Mouse (Mus musculus) heart, embryonic 10.5 days (tissue): ENCODE measurements around the gene Chpf2. TPM values are rescaled to one million over a fixed set of nuclear protein-coding genes. Genes with fewer than 3 reads are reported as not detected.

Experiments
- DNase-seq: peaks from one replicate; pipeline ENCODE4 v3.0.0-alpha.2; 2017; ENCODE audit warnings: low spot score
- H3K27ac ChIP-seq: fragments of 300-500 bp; sonication (generic); 2 replicates; pipeline ENCODE4 v1.5.1; 2016; ENCODE audit warnings: mild to moderate bottlenecking
- H3K27me3 ChIP-seq: fragments of 300-500 bp; sonication (generic); 2 replicates; pipeline ENCODE4 v1.6.1; 2016; ENCODE audit warnings: mild to moderate bottlenecking; ENCODE audit not compliant: poor library complexity, insufficient read depth, severe bottlenecking
- H3K36me3 ChIP-seq: fragments of 300-500 bp; sonication (generic); 2 replicates; pipeline ENCODE4 v1.6.1; 2016; ENCODE audit warnings: mild to moderate bottlenecking, moderate library complexity
- H3K4me1 ChIP-seq: fragments of 300-500 bp; sonication (generic); 2 replicates; pipeline ENCODE4 v1.6.1; 2016; ENCODE audit warnings: mild to moderate bottlenecking
- H3K4me3 ChIP-seq: fragments of 300-500 bp; sonication (generic); 2 replicates; pipeline ENCODE4 v1.5.1; 2016; ENCODE audit warnings: mild to moderate bottlenecking, moderate library complexity
- H3K9me3 ChIP-seq: fragments of 300-500 bp; sonication (generic); 2 replicates; pipeline ENCODE4 v1.6.1; 2016; ENCODE audit warnings: mild to moderate bottlenecking, moderate library complexity
- WGBS: fragments of 180-500 bp; shearing (Covaris S2); methylation state at CpG from one replicate; pipeline ENCODE4 v1.1.7; 2016; 5-methylcytosine and 5-hydroxymethylcytosine counted together
- polyA plus RNA-seq: library from polyadenylated mRNA; unstranded; fragments of >200 nt; fragmentation: Nextera tagmentation; extraction: Ambion mirVana; gene quantifications from 2 replicates; pipeline ENCODE4 v1.2.1, GENCODE M21; 2016

The Chpf2 gene
- polyA plus RNA-seq, 1 experiment from 2014 or later = 19.1 TPM

DNA sequence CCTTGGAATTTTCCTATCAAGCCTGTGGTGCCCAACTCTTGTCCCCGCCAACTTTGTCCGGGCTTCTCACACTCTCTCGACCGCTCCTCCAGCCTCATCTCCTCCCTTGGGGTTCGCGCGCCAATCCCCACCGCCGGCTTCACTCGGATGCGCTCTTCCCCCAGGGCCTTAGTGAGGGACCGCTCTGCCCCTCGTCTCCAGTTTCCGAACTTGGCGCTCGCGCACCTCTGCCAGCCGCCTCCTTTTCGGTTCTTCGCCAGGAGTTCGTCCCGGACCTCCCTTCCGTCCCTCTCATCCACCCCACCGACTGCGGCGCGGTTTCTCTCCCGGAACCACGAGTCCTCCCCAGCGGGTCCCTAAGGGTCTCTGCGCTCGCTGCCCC lies 9.7 kb upstream of the Chpf2 start:
- Histone ChIP-seq H3K4me1 (peaks cover 14% of the 10 kb centered on the region), H3K36me3 (peaks cover 35% of the 10 kb centered on the region), H3K27me3 (no peaks in the 10 kb centered on the region), H3K9me3 (no peaks in the 10 kb centered on the region), H3K27ac (peak overlapping the region; percentile 90), H3K4me3 (peak overlapping the region; percentile 83)
- WGBS = under 1% methylated on average over 32 of the region's 32 CpGs
- DNase-seq = no peak

DNA sequence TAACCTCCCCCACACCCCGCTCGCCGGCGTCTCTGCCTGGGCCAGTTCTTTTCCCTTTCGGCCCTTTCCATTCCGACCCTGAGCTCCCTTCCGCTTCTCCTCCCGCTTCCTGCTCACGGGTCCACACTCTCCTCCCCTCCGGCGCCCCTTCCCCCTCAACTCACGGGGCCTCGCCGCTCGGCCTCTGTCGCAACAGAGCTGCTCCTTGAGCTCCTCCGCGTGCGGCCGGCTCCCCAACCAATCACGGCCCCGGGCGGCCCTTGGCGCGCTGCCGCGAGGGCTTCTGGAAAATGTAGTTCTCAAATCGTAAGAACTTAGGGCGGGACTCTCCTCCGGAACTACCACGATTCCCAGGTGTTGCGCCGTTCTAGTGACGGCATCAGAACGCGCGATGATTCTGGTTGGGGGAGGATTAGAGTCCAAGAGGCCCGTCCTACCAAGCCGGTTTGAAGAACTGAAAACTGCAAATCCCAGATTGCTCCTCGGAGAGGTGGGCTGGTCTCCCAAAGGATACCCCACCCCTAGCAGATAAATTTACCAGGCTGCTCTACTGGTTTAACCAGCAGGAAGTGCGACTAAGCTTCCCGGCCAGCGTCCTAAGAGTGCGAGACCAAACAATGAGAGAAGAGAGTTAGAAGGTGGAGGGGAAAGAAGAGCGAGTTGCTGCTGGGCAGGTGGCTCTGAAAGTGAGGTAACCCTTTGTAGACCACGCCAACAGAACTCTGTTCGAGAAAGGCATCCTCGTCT lies 9.2 kb upstream of the Chpf2 start, which contains the start of gene Abcf2:
Gene Abcf2, minus strand, starts transcription at position 285 of the 747 bp plus-strand sequence.
- DNase-seq = peak; percentile 100
- H3K4me1 ChIP-seq = peaks cover 14% of the 10 kb centered on the region
- H3K36me3 ChIP-seq = peaks cover 29% of the 10 kb centered on the region
- H3K27me3 ChIP-seq = no peaks in the 10 kb centered on the region
- under 1% methylated on average over 48 of the region's 48 CpGs for WGBS
- no peaks in the 10 kb centered on the region for H3K9me3 ChIP-seq
- peak within 1 kb of the TSS; percentile 83 for H3K4me3 ChIP-seq
- peak within 1 kb of the TSS; percentile 90 for H3K27ac ChIP-seq

DNA sequence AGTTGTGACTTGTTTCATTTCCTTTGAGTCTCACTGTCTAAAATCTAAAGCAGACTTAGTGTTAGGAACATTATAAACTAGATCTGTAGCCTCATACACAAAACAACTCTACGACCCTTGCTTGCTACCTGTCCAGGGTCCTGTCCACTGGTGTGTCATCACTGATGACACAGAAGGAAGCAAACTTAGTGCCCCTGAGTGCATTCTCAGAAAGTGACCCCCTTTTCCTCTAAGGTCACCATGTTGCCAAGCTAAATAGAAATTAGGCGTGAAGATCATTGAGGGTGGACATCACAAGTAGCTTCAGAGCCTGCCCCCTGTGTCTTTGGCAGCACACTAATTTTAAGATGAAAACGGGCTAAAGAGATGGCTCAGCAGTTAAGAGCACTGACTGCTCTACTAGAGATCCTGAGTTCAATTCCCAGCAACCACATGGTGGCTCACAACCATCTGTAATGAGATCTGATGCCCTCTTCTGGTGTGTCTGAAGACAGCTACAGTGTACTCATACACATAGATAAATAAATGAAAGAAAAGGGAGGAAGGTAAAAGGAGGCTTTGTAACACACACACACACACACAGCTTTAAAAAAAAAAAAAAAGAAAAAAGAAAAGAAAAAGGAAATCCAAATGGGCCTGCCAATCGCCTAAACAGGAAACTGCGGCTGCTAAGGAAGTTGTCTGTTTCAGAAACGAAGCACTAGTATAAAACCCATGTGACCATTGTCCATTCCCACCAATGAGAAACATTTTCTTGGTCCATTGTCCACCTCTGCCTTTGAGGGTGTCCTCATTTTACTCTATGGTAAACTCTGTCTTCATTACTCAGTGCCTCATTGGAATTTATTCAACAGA lies 8.2 kb upstream of the Chpf2 start:
- 61% methylated on average over 6 of the region's 6 CpGs for WGBS
- Histone ChIP-seq H3K4me1 (peaks cover 14% of the 10 kb centered on the region), H3K4me3 (peak overlapping the region; percentile 83), H3K27me3 (no peaks in the 10 kb centered on the region), H3K27ac (peak overlapping the region; percentile 90), H3K9me3 (no peaks in the 10 kb centered on the region), H3K36me3 (peaks cover 19% of the 10 kb centered on the region)
- no peak for DNase-seq

DNA sequence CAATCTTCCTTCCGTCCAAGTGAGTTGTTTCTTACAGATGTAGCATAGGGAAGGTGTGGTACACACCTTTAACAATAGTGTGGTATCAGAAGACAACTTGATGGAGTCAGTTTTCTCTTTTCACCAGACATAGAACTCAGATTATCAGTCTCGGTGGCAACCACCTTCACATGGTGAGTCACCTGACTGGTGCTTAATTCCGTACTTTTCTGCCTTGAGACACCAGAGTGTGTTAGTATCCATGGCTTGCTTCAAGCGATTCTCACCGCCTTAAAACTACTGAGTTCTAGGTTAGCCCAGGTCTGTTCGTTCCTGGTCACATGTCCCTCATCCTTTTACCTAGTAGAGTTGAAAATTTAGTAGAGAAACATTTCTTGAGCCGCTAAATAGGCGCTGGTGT lies 435 bp upstream of the Chpf2 start:
- H3K27ac ChIP-seq = peak overlapping the region; percentile 90
- WGBS = 12% methylated on average over 8 of the region's 8 CpGs
- no peak for DNase-seq

DNA sequence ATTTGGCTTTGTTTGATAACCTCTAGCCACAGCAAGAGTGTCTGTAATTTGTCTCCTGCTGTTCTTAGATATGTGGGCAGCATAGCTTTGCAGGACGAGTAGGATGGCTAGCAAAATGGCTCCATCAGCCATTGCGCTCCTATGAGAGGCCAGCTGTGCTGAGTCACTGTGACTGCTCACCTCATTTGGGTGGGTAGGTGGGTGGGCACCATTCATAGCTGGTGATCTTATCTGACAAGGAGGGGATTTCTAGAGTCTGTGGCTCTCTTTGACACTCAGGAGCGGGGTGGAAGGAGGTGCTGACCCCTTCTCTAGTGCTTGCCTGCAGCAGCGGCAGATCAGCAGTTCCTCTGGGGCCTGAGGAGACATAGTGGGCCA lies 648 bp downstream of the Chpf2 start:
- H3K4me3 ChIP-seq = peak overlapping the region; percentile 96
- WGBS = 21% methylated on average over 4 of the region's 4 CpGs
- H3K9me3 ChIP-seq = no peaks in the 10 kb centered on the region
- no peak for DNase-seq
- H3K27ac ChIP-seq = peak overlapping the region; percentile 90
- peaks cover 43% of the 10 kb centered on the region for H3K4me1 ChIP-seq
- H3K36me3 ChIP-seq = peaks cover 40% of the 10 kb centered on the region
- H3K27me3 ChIP-seq = no peaks in the 10 kb centered on the region

More for the DNA sequence above, 435 bp upstream of the Chpf2 start:
- Histone ChIP-seq H3K36me3 (peaks cover 29% of the 10 kb centered on the region), H3K4me1 (peaks cover 32% of the 10 kb centered on the region), H3K4me3 (peak overlapping the region; percentile 96), H3K27me3 (no peaks in the 10 kb centered on the region), H3K9me3 (no peaks in the 10 kb centered on the region)

DNA sequence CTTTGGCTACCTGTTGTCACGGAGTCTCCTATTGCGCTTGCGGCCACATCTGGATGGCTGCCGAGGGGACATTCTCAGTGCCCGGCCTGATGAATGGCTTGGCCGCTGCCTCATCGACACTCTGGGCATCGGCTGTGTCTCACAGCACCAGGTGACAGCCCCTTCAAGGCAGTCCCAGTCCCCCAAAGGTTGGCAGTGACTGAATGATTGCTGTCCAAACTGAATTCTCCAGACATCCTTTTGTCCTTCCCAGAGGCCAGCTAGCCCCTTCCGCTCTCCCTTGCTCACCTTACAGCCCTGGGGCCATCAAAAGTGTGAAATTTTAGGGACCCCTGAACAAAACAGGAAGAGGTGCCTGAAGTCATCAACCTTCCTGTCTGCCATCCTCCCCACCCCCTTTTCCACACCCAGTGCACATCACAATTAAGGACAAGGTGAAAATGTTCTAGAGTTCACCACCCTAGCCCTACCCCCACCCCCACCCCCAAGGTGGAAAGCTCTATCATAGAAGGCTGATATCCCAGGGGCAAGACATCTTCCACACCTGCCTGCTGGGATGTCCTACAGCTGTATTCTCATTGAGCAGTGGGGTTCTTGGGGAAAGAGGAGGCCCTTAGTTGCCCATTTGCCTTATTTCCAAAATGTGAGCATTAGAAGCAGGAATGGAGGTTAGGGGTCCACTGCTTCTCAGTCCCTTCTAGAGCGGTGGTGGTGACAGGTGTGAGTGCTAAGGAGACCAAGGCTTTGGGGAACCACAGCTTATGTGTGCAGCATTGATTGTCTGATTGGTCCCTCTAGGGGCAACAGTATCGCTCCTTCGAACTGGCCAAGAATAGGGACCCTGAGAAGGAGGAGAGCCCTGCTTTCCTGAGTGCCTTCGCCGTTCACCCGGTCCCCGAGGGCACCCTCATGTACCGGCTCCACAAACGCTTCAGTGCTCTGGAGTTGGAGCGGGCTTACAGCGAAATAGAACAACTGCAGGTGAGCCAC lies 3.3 kb downstream of the Chpf2 start:
- no peak for DNase-seq
- no peaks in the 10 kb centered on the region for H3K9me3 ChIP-seq
- no peaks in the 10 kb centered on the region for H3K27me3 ChIP-seq
- WGBS = 87% methylated on average over 20 of the region's 20 CpGs
- no peak overlapping the region for H3K27ac ChIP-seq
- H3K4me3 ChIP-seq = no peak overlapping the region
- H3K4me1 ChIP-seq = peaks cover 59% of the 10 kb centered on the region
- peaks cover 66% of the 10 kb centered on the region for H3K36me3 ChIP-seq

DNA sequence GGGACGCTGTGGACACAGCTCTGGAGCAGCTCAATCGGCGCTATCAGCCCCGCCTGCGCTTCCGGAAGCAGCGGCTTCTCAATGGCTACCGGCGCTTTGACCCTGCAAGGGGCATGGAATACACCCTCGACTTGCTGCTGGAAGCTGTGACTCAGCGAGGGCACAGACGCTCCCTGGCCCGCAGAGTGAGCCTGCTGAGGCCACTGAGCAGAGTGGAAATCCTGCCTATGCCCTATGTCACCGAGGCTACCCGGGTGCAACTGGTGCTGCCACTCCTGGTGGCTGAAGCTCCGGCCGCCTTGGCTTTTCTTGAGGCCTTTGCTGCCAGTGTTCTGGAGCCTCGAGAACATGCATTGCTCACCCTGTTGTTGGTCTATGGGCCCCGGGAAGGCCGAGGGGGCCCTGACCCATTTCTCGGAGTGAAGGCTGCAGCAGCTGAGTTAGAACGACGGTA lies 4.8 kb downstream of the Chpf2 start:
- peak overlapping the region; percentile 28 for H3K4me3 ChIP-seq
- DNase-seq = no peak
- WGBS = 26% methylated on average over 23 of the region's 23 CpGs

DNA sequence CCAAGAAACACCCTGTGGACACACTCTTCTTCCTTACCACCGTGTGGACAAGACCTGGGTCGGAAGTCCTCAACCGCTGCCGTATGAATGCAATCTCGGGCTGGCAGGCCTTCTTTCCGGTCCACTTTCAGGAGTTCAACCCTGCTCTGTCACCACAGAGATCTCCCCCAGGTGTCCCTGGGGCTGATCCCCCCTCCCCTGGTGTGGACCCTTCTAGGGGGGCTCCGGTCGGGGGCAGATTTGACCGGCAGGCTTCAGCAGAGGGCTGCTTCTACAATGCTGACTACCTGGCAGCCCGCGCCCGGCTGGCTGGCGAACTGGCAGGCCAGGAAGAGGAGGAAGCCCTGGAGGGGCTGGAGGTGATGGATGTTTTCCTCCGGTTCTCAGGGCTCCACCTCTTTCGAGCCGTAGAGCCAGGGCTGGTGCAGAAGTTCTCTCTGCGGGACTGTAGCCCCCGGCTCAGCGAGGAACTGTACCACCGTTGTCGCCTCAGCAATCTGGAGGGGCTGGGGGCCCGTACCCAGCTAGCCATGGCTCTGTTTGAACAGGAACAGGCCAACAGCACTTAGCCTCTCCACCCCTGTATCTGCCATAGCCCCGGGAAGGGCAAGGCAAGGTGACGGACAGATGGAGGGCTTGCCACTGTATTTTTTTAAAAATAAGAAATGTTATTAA lies 5.4 kb downstream of the Chpf2 start:
- WGBS = 64% methylated on average over 24 of the region's 24 CpGs
- no peak overlapping the region; the same call in 1 of the 2 replicates for H3K4me3 ChIP-seq
- peaks cover 86% of the 10 kb centered on the region for H3K36me3 ChIP-seq
- no peaks in the 10 kb centered on the region for H3K27me3 ChIP-seq
- peaks cover 67% of the 10 kb centered on the region for H3K4me1 ChIP-seq
- H3K27ac ChIP-seq = peak overlapping the region; percentile 72
- H3K9me3 ChIP-seq = no peaks in the 10 kb centered on the region
- no peak for DNase-seq

More for the DNA sequence above, 4.8 kb downstream of the Chpf2 start:
- Histone ChIP-seq H3K27ac (peak overlapping the region; percentile 72; the same call in 1 of the 2 replicates), H3K9me3 (no peaks in the 10 kb centered on the region), H3K36me3 (peaks cover 81% of the 10 kb centered on the region), H3K4me1 (peaks cover 61% of the 10 kb centered on the region), H3K27me3 (no peaks in the 10 kb centered on the region)

DNA sequence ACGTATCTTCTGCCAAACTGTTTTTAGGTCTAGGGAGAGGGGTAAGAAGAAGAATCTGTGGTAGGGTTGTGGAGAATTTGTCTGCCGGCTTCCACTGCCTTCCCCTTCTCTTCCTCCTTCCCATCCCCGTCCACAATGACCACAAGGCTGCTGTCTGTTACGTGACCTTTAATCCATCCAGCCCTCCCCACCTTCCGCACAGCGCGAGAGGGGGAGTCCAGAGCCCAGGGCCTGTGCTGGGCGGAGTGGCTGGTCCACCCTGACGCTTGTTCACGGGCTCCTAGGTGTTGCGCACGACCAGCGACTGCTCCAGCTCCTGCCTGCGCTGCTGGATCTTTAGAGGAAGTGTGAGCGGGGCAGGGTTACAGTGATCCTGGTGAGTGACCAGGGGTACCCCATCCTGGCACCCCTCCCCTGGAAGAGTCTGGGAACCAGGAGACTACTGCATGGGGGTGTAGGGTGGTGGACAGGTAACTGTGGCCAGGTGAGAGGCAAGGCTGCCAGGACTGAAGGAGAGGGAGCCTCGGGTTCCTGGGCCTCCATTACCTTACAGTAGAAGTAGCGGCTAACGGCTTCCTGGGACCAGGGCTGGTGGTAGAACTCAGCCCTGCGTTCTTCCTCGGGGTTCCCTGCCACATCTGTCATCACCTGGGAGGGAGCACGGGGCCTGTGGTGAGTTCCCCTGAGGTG lies 6.1 kb downstream of the Chpf2 start:
- DNase-seq = no peak
- H3K4me1 ChIP-seq = peaks cover 64% of the 10 kb centered on the region
- H3K36me3 ChIP-seq = peaks cover 89% of the 10 kb centered on the region
- no peaks in the 10 kb centered on the region for H3K9me3 ChIP-seq
- no peak overlapping the region for H3K4me3 ChIP-seq
- no peak overlapping the region for H3K27ac ChIP-seq
- no peaks in the 10 kb centered on the region for H3K27me3 ChIP-seq
- WGBS = 69% methylated on average over 21 of the region's 21 CpGs

DNA sequence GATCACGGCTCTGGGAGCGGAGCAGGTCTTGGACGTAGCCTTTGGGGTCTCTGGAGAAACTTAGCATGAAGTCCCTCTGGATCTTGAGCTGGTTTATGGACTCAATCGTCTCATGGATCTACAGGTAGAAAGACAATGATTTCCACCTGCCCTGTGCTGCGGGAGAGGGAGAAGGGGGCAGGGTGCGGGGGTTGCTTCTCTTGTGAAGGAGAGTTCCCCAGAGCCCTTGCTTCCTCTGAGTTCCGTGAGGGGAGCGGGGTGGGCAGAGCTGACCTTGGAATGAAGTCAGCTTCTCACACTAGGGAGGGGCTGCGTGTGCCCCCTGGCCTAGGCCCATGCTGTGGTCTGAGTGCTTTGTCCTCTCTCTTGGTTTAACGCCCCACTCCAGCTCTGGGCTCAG lies 6.7 kb downstream of the Chpf2 start:
- Histone ChIP-seq H3K9me3 (no peaks in the 10 kb centered on the region), H3K4me1 (peaks cover 63% of the 10 kb centered on the region), H3K27me3 (0 out of 2 replicates have a peak, but pooled peaks cover under 1% of the 10 kb centered on the region), H3K4me3 (no peak overlapping the region), H3K36me3 (peaks cover 87% of the 10 kb centered on the region), H3K27ac (no peak overlapping the region)
- DNase-seq = no peak
- 85% methylated on average over 10 of the region's 10 CpGs for WGBS

DNA sequence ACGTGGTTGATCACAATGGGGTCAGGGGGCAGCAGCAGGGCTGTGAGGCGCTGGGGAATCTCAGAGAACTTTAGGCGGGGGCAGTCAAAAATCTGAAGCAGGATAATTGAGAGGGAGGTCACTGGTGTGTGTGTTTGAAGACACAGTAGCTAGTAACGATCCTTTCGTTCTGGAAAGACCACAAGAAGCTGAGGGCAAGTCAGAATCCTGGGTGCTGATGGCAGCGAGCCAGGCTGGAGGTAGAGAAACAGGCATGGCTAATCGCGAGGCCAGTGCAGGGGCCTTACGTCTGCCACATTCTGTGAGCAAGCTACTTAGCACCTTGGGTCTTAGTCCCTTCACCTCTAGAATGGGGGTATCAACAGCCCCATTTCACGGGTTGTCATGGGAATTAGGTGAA lies 7.4 kb downstream of the Chpf2 start:
- Histone ChIP-seq H3K9me3 (no peaks in the 10 kb centered on the region), H3K36me3 (peaks cover 80% of the 10 kb centered on the region), H3K27ac (no peak overlapping the region), H3K27me3 (0 out of 2 replicates have a peak, but pooled peaks cover 7% of the 10 kb centered on the region), H3K4me3 (no peak overlapping the region), H3K4me1 (peaks cover 63% of the 10 kb centered on the region)
- WGBS = 71% methylated on average over 10 of the region's 10 CpGs
- DNase-seq = no peak
